Mouse (Mus musculus) heart, postnatal 0 days (tissue): ENCODE measurements at regions not wholly inside any gene's neighbourhood (a gene's known extent, or its start where the extent isn't known, plus 50 kb on each side); places are given as distances from the start of the nearest gene placed in this dataset.

Experiments
- ATAC-seq: fragments of 200-750 bp; cut with Nextera tagmentation; 2 replicates; pipeline ENCODE4 v1.8.0; 2017; ENCODE audit warnings: low read depth, moderate number of reproducible peaks, moderate library complexity; ENCODE audit not compliant: insufficient read depth
- DNase-seq: peaks from one replicate; pipeline ENCODE4 v3.0.0-alpha.2; 2016; ENCODE audit warnings: low spot score
- H3K27ac ChIP-seq: fragments of 300-500 bp; sonication (generic); 2 replicates; pipeline ENCODE4 v1.5.1; 2014; ENCODE audit warnings: low read depth, mild to moderate bottlenecking
- H3K27me3 ChIP-seq: fragments of 300-500 bp; sonication (generic); 2 replicates; pipeline ENCODE4 v1.6.1; 2014; ENCODE audit warnings: low read length, mixed read lengths; ENCODE audit not compliant: control insufficient read depth, insufficient read depth
- H3K36me3 ChIP-seq: fragments of 300-500 bp; sonication (generic); replicated peaks from 2 replicates; pipeline ENCODE4 v1.6.1; 2014; ENCODE audit warnings: low read length, mixed read lengths; ENCODE audit not compliant: control insufficient read depth, insufficient read depth
- H3K4me1 ChIP-seq: fragments of 300-500 bp; sonication (generic); 2 replicates; pipeline ENCODE4 v1.6.1; 2014; ENCODE audit warnings: antibody characterized with exemption; ENCODE audit not compliant: control insufficient read depth, insufficient read depth
- H3K4me2 ChIP-seq: fragments of 300-500 bp; sonication (generic); 2 replicates; pipeline ENCODE4 v1.6.1; 2014; ENCODE audit warnings: low read depth, mild to moderate bottlenecking, low read length, moderate library complexity
- H3K4me3 ChIP-seq: fragments of 300-500 bp; sonication (generic); 2 replicates; pipeline ENCODE4 v1.5.1; 2014; ENCODE audit warnings: low read depth, low read length
- H3K9ac ChIP-seq: fragments of 300-500 bp; sonication (generic); replicated peaks from 2 replicates; pipeline ENCODE4 v1.6.1; 2014; ENCODE audit warnings: low read depth, low read length, mixed read lengths
- H3K9me3 ChIP-seq: fragments of 300-500 bp; sonication (generic); replicated peaks from 2 replicates; pipeline ENCODE4 v1.6.1; 2016; ENCODE audit warnings: low read length; ENCODE audit not compliant: control insufficient read depth
- CTCF ChIP-seq: IDR thresholded peaks from 2 replicates; pipeline ENCODE4 v1.5.1; 2016; ENCODE audit warnings: antibody characterized with exemption, control low read depth, low read depth
- EP300 ChIP-seq: IDR thresholded peaks from 2 replicates; pipeline ENCODE4 v1.6.1; 2016; ENCODE audit warnings: antibody characterized with exemption, low read depth
- WGBS: fragments of 180-500 bp; shearing (Covaris S2); extraction: QIAGEN DNeasy Blood & Tissue Kit; methylation state at CpG from one replicate; pipeline ENCODE4 v1.1.7; 2014; 5-methylcytosine and 5-hydroxymethylcytosine counted together

- Histone ChIP-seq H3K4me1 (0 out of 2 replicates have a peak, but pooled peaks cover 8% of the 10 kb centered on the region), H3K27me3 (no peaks in the 10 kb centered on the region), H3K27ac (no peak overlapping the region), H3K36me3 (no peaks in the 10 kb centered on the region), H3K9ac (no peak overlapping the region), H3K9me3 (no peaks in the 10 kb centered on the region), H3K4me3 (no peak overlapping the region), H3K4me2 (no peak overlapping the region)
- 68% methylated on average over 7 of the region's 7 CpGs for WGBS
- no peak for TF ChIP-seq EP300
- TF ChIP-seq CTCF: no peak
- ATAC-seq: no peak
- DNase-seq: no peak
Observed at GRCm38 (mm10) chr15:36684684-36685083, 322.9 kb downstream of the Zfp706 start.

DNA sequence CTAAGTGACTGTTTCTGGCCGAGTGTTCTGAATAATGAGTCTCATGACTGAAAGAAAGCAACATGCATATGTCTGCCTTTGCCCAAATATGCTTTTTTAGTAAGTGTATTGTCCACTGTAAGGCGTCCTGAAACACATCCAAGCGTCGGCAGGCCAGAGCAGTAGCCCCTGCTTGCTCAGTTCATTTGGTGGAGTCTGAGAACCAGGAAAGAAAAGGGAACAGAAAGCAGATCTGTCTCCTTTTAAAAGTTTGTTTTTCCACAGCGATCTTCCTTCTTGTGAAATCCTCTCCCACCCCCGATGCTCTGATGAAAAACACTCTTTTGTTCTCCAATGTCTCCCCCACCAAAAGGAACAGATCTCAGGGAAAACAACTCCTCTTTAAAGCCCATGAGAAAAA lies 324.7 kb downstream of the Zfp706 start:
- 37% methylated on average over 6 of the region's 6 CpGs for WGBS
- H3K27me3 ChIP-seq: no peaks in the 10 kb centered on the region
- no peaks in the 10 kb centered on the region for H3K36me3 ChIP-seq
- H3K9me3 ChIP-seq: no peaks in the 10 kb centered on the region
- no peak for TF ChIP-seq CTCF
- TF ChIP-seq EP300: no peak
- no peak overlapping the region for H3K4me3 ChIP-seq
- no peak for DNase-seq
- ATAC-seq: no peak
- H3K4me2 ChIP-seq: no peak overlapping the region
- no peak overlapping the region for H3K9ac ChIP-seq
- no peak overlapping the region for H3K27ac ChIP-seq
- H3K4me1 ChIP-seq: 0 out of 2 replicates have a peak, but pooled peaks cover under 1% of the 10 kb centered on the region

GRCm38 (mm10) chr15:36682159-36682558 lies 325.4 kb downstream of the Zfp706 start:
- WGBS: 59% methylated on average over 5 of the region's 5 CpGs
- TF ChIP-seq EP300: no peak
- no peak for TF ChIP-seq CTCF

GRCm38 (mm10) chr15:36680361-36681140 lies 327.0 kb downstream of the Zfp706 start:
- no peaks in the 10 kb centered on the region for H3K27me3 ChIP-seq
- 67% methylated on average over 11 of the region's 11 CpGs for WGBS
- TF ChIP-seq EP300: no peak
- no peak for TF ChIP-seq CTCF
- no peak overlapping the region for H3K9ac ChIP-seq
- H3K4me3 ChIP-seq: no peak overlapping the region
- H3K36me3 ChIP-seq: no peaks in the 10 kb centered on the region
- no peak overlapping the region for H3K4me2 ChIP-seq
- DNase-seq: no peak
- no peaks in the 10 kb centered on the region for H3K9me3 ChIP-seq
- H3K4me1 ChIP-seq: no peaks in the 10 kb centered on the region
- no peak for ATAC-seq
- H3K27ac ChIP-seq: no peak overlapping the region

More at GRCm38 (mm10) chr15:36682159-36682558, 325.4 kb downstream of the Zfp706 start:
- DNase-seq: no peak
- H3K4me2 ChIP-seq: no peak overlapping the region
- H3K36me3 ChIP-seq: no peaks in the 10 kb centered on the region
- no peak overlapping the region for H3K27ac ChIP-seq
- no peak overlapping the region for H3K9ac ChIP-seq
- no peak for ATAC-seq
- no peaks in the 10 kb centered on the region for H3K27me3 ChIP-seq
- H3K9me3 ChIP-seq: no peaks in the 10 kb centered on the region
- H3K4me1 ChIP-seq: no peaks in the 10 kb centered on the region
- H3K4me3 ChIP-seq: no peak overlapping the region

DNA sequence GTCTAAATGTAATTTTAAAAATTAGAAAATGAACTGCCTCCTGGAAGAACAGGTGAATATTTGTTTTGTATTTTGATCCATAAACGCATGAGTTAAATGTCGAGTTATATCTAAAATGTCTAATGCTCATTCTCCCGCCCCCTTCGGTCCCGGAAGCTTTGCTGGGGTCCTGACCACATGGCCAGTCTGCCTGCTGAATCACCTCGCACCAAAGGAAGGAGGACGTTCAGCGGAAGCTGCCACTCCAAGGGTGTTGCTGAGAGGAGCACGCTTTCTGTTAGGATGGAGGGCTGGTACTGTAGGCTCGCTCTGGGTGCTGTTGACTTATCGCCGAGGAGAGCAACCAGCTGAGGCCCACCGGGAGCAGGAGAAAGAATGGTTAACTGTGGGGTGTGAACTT lies 328.0 kb downstream of the Zfp706 start:
- WGBS: 80% methylated on average over 13 of the region's 13 CpGs
- TF ChIP-seq EP300 (no peak), CTCF (no peak)
- H3K9me3 ChIP-seq: no peaks in the 10 kb centered on the region

GRCm38 (mm10) chr15:36669748-36670147 lies 337.8 kb downstream of the Zfp706 start:
- Histone ChIP-seq H3K9me3 (no peaks in the 10 kb centered on the region), H3K4me2 (no peak overlapping the region), H3K27ac (no peak overlapping the region), H3K36me3 (no peaks in the 10 kb centered on the region), H3K4me1 (0 out of 2 replicates have a peak, but pooled peaks cover 3% of the 10 kb centered on the region), H3K4me3 (no peak overlapping the region), H3K27me3 (no peaks in the 10 kb centered on the region), H3K9ac (no peak overlapping the region)
- TF ChIP-seq EP300 (no peak), CTCF (no peak)
- DNase-seq (peak; percentile 15), ATAC-seq (no peak)
- 24% methylated on average over 12 of the region's 12 CpGs for WGBS

More for the DNA sequence above, 328.0 kb downstream of the Zfp706 start:
- H3K9ac ChIP-seq: no peak overlapping the region
- H3K27ac ChIP-seq: no peak overlapping the region
- H3K4me2 ChIP-seq: no peak overlapping the region
- ATAC-seq (no peak), DNase-seq (no peak)
- H3K4me3 ChIP-seq: no peak overlapping the region
- no peaks in the 10 kb centered on the region for H3K27me3 ChIP-seq
- no peaks in the 10 kb centered on the region for H3K36me3 ChIP-seq
- H3K4me1 ChIP-seq: no peaks in the 10 kb centered on the region
